Mouse (Mus musculus) heart, embryonic 16.5 days (tissue): ENCODE measurements around the gene Pip5k1b. TPM values are rescaled to one million over a fixed set of nuclear protein-coding genes. Genes with fewer than 3 reads are reported as not detected.

Source experiments
- ATAC-seq: fragments of 200-750 bp; cut with Nextera tagmentation; replicated peaks from 2 replicates; pipeline ENCODE4 v1.8.0; 2017; ENCODE audit warnings: moderate number of reproducible peaks; ENCODE audit not compliant: insufficient read depth, low FRiP score; ENCODE audit errors: extremely low read depth
- H3K27ac ChIP-seq: fragments of 300-500 bp; sonication (generic); 2 replicates; pipeline ENCODE4 v1.5.1; 2014; ENCODE audit warnings: mild to moderate bottlenecking, low read length, control low read depth, moderate library complexity
- H3K27me3 ChIP-seq: fragments of 300-500 bp; sonication (generic); 2 replicates; pipeline ENCODE4 v1.6.1; 2014; ENCODE audit warnings: low read length, mixed read lengths; ENCODE audit not compliant: control insufficient read depth, insufficient read depth
- H3K36me3 ChIP-seq: fragments of 300-500 bp; sonication (generic); 2 replicates; pipeline ENCODE4 v1.6.1; 2014; ENCODE audit not compliant: control insufficient read depth, insufficient read depth
- H3K4me1 ChIP-seq: fragments of 300-500 bp; sonication (generic); 2 replicates; pipeline ENCODE4 v1.6.1; 2014; ENCODE audit warnings: low read length, mixed read lengths; ENCODE audit not compliant: control insufficient read depth, insufficient read depth
- H3K4me2 ChIP-seq: fragments of 300-500 bp; sonication (generic); 2 replicates; pipeline ENCODE4 v1.6.1; 2014; ENCODE audit warnings: low read depth, mild to moderate bottlenecking, control low read depth, low read length
- H3K4me3 ChIP-seq: fragments of 300-500 bp; sonication (generic); 2 replicates; pipeline ENCODE4 v1.5.1; 2014; ENCODE audit warnings: mild to moderate bottlenecking, control low read depth, low read length
- H3K9ac ChIP-seq: fragments of 300-500 bp; sonication (generic); 2 replicates; pipeline ENCODE4 v1.6.1; 2014; ENCODE audit warnings: low read length, control low read depth
- H3K9me3 ChIP-seq: fragments of 300-500 bp; sonication (generic); replicated peaks from 2 replicates; pipeline ENCODE4 v1.6.1; 2016; ENCODE audit warnings: low read length; ENCODE audit not compliant: control insufficient read depth
- WGBS: fragments of 180-500 bp; shearing (Covaris S2); extraction: QIAGEN DNeasy Blood & Tissue Kit; methylation state at CpG from one replicate; pipeline ENCODE4 v1.1.7; 2014; 5-methylcytosine and 5-hydroxymethylcytosine counted together
- polyA plus RNA-seq: library from polyadenylated mRNA; unstranded; fragments of >200 nt; fragmentation: Nextera tagmentation; extraction: Ambion mirVana; gene quantifications from 2 replicates; pipeline ENCODE4 v1.2.1, GENCODE M21; 2015

The Pip5k1b gene
- polyA plus RNA-seq, 1 experiment from 2014 or later, result 11.1 TPM

GRCm38 (mm10) chr19:24323841-24324613, 231.6 kb downstream of the Pip5k1b start:
- Histone ChIP-seq H3K27ac (no peak overlapping the region), H3K27me3 (no peaks in the 10 kb centered on the region), H3K36me3 (no peaks in the 10 kb centered on the region), H3K9ac (no peak overlapping the region), H3K9me3 (no peaks in the 10 kb centered on the region), H3K4me1 (peaks cover 13% of the 10 kb centered on the region), H3K4me2 (no peak overlapping the region), H3K4me3 (no peak overlapping the region)
- WGBS, result 48% methylated on average over 10 of the region's 10 CpGs
- no peak for ATAC-seq

- no peak overlapping the region for H3K9ac ChIP-seq
- WGBS, result 60% methylated on average over 8 of the region's 8 CpGs
- no peaks in the 10 kb centered on the region for H3K9me3 ChIP-seq
- H3K27me3 ChIP-seq, result no peaks in the 10 kb centered on the region
- no peak overlapping the region for H3K4me2 ChIP-seq
- H3K4me1 ChIP-seq, result peaks cover 19% of the 10 kb centered on the region
- H3K27ac ChIP-seq, result peak overlapping the region; percentile 77
- no peaks in the 10 kb centered on the region for H3K36me3 ChIP-seq
- H3K4me3 ChIP-seq, result no peak overlapping the region
- peak; percentile 19; the same call in 1 of the 2 replicates for ATAC-seq
Measured at GRCm38 (mm10) chr19:24321900-24322311, 233.8 kb downstream of the Pip5k1b start.

GRCm38 (mm10) chr19:24321211-24321899, 234.3 kb downstream of the Pip5k1b start:
- H3K4me1 ChIP-seq, result peaks cover 22% of the 10 kb centered on the region
- no peak overlapping the region for H3K4me2 ChIP-seq
- H3K9ac ChIP-seq, result no peak overlapping the region
- WGBS, result 75% methylated on average over 6 of the region's 6 CpGs
- no peak overlapping the region for H3K4me3 ChIP-seq
- no peak for ATAC-seq
- no peaks in the 10 kb centered on the region for H3K36me3 ChIP-seq
- H3K27ac ChIP-seq, result peak overlapping the region; percentile 77
- no peaks in the 10 kb centered on the region for H3K27me3 ChIP-seq
- no peaks in the 10 kb centered on the region for H3K9me3 ChIP-seq

GRCm38 (mm10) chr19:24318172-24318571, 237.5 kb downstream of the Pip5k1b start:
- no peak overlapping the region for H3K9ac ChIP-seq
- no peak overlapping the region for H3K4me3 ChIP-seq
- H3K4me2 ChIP-seq, result no peak overlapping the region
- 72% methylated on average over 10 of the region's 10 CpGs for WGBS
- H3K4me1 ChIP-seq, result peaks cover 32% of the 10 kb centered on the region
- H3K27ac ChIP-seq, result no peak overlapping the region
- H3K27me3 ChIP-seq, result no peaks in the 10 kb centered on the region
- no peak for ATAC-seq
- no peaks in the 10 kb centered on the region for H3K9me3 ChIP-seq
- H3K36me3 ChIP-seq, result no peaks in the 10 kb centered on the region

- H3K4me3 ChIP-seq, result no peak overlapping the region
- no peaks in the 10 kb centered on the region for H3K9me3 ChIP-seq
- H3K36me3 ChIP-seq, result no peaks in the 10 kb centered on the region
- 86% methylated on average over 2 of the region's 2 CpGs for WGBS
- H3K27me3 ChIP-seq, result no peaks in the 10 kb centered on the region
- H3K9ac ChIP-seq, result no peak overlapping the region
- H3K4me1 ChIP-seq, result peaks cover 32% of the 10 kb centered on the region
- no peak overlapping the region for H3K4me2 ChIP-seq
- ATAC-seq, result no peak
- no peak overlapping the region; the same call in 1 of the 2 replicates for H3K27ac ChIP-seq
Measured at GRCm38 (mm10) chr19:24317731-24318130, 237.9 kb downstream of the Pip5k1b start.

GRCm38 (mm10) chr19:24317038-24317591, 238.6 kb downstream of the Pip5k1b start:
- no peak overlapping the region for H3K4me2 ChIP-seq
- H3K9ac ChIP-seq, result no peak overlapping the region
- no peaks in the 10 kb centered on the region for H3K27me3 ChIP-seq
- H3K27ac ChIP-seq, result peak overlapping the region; percentile 61
- 49% methylated on average over 15 of the region's 15 CpGs for WGBS
- peaks cover 33% of the 10 kb centered on the region for H3K4me1 ChIP-seq
- H3K36me3 ChIP-seq, result no peaks in the 10 kb centered on the region
- peak; percentile 75; the same call in 1 of the 2 replicates for ATAC-seq
- H3K9me3 ChIP-seq, result no peaks in the 10 kb centered on the region
- H3K4me3 ChIP-seq, result no peak overlapping the region

GRCm38 (mm10) chr19:24316060-24316725, 239.5 kb downstream of the Pip5k1b start:
- Histone ChIP-seq H3K4me1 (peaks cover 31% of the 10 kb centered on the region), H3K9me3 (no peaks in the 10 kb centered on the region), H3K9ac (no peak overlapping the region), H3K4me2 (no peak overlapping the region), H3K4me3 (no peak overlapping the region), H3K36me3 (no peaks in the 10 kb centered on the region), H3K27ac (no peak overlapping the region), H3K27me3 (no peaks in the 10 kb centered on the region)
- 66% methylated on average over 9 of the region's 9 CpGs for WGBS
- ATAC-seq, result no peak

GRCm38 (mm10) chr19:24315234-24315633, 240.4 kb downstream of the Pip5k1b start:
- no peaks in the 10 kb centered on the region for H3K9me3 ChIP-seq
- no peaks in the 10 kb centered on the region for H3K27me3 ChIP-seq
- H3K27ac ChIP-seq, result no peak overlapping the region
- no peak overlapping the region for H3K4me3 ChIP-seq
- H3K4me1 ChIP-seq, result peaks cover 25% of the 10 kb centered on the region
- H3K36me3 ChIP-seq, result no peaks in the 10 kb centered on the region
- H3K9ac ChIP-seq, result no peak overlapping the region
- no peak overlapping the region for H3K4me2 ChIP-seq
- no peak for ATAC-seq
- 92% methylated on average over 4 of the region's 4 CpGs for WGBS
